Mouse (Mus musculus) cerebellum, adult 9-11 months (tissue): ENCODE results near the gene Nup153.
A peak's percentile ranks its signal among the peaks of the same experiment; 100 is the strongest.

Experiments used
- DNase-seq: peaks from one replicate; pipeline ENCODE4 v3.0.0; 2022

Gene Nup153

DNA sequence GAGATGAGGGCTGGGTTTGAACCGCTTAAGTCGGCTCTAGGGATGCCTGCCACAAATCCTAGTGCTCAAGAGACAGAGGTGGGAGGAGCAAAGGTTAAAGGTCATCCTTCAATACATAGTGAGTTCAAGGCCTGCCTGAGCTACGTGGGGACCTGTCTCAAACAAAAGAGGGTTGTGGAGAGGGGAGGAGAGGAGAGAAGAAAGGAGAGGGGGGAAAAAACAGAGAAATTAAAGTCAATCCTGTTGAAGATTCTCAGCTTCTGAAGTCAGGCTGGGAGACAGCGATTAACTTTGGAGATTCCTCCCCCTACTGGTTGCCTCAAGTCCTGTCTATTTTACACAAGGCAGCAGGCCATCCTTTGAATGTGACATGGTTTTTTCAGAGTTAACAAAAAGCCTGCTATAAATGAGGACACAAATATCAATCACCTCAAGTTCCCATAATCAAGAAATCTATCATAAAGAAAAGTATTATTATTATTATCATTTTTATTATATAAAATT lies 64.2 kb downstream of the Nup153 start:
- no peak for DNase-seq

DNA sequence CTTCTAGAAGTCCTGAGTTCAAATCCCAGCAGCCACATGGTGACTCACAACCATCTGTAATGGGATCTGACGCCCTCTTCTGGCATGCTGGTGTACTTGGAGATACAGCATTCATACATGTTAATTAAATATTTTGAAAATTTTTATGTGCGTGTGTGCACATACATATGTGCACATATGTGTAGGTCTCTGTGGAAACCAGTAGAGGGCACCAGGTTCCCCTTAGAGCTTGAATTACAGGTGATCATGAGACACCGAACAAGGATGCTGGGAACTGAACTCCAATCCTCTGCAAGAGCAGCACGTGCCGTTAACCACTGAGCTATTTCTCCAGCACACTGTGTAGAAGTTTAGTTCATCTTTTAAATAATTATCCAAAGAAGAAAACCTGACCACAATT lies 68.5 kb downstream of the Nup153 start:
- DNase-seq, result no peak

DNA sequence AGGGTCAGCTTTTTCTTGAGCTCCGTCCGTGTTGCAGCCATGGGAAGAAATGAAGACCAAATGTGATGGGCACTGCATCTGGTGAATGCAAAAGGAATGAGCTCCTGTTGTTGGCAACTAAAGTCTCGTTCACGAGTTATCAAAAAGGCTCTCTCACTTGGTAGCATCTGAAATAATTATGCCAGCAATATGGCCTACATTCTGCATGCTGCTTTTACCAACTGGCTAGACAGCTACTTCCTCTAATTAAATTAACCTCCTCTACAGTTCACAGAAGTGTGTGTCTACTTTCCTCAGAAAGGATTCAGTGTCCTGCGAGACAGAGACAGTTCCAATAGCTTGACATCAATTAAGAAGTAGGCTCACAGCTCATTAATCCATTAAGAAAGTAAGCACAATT lies 73.2 kb downstream of the Nup153 start:
- DNase-seq, result no peak

DNA sequence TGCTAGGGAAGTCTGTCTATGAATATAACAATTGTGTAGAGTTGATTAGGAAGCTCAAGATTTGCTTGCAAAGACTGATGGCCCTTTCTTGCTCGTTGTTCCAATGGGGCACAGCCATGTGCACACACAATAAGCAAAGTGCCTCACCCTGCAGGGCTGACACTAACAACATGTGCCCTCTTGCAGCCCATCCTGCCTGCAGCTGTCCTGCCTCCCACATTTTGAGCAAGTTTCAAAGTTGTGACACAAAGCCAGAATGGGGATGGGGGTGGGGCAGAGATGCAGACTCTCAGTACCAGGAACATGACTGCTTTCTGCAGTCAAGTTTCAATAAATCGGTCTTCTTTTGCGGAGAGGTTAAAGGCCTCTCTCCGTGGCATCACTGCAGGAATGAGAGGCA lies 74.1 kb downstream of the Nup153 start:
- no peak for DNase-seq

DNA sequence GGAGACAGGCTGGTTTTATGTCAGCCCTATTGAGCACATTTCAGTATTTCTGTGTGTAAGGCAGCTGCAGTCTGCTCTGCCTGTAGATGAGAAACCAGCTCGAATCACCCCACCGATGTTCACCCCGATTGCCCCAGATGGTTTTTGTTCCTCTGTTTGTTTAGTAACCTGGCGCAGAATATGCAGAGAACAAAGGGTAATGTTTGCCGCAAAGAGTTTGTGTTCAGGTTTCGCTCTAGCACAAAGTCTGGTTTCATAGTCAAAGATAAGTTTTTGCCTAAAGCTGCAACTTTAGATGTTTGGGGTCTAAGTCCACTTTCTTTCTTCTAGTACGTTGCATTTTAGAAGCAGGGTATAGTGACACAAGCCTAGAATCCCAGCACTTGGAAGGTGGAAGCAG lies 75.1 kb downstream of the Nup153 start:
- no peak for DNase-seq

DNA sequence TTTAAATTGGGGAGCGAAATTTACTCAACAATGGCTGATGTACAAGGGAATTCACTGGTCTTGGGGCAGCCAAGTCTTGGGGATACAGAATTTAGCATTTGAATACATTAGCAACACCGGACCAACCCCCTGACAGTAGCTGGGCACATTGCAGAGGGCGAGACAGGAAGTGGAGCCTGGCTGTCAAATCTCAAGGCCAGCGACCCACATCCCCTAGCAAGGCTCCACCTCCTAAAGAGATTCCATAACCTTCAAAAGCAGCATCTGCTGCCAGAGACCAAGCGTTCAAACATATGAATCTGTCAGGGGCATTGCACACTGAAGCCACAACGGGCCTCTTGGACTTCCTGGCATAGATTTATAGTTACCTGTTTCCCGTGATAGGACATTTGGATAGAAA lies 75.9 kb downstream of the Nup153 start:
- DNase-seq, result no peak

DNA sequence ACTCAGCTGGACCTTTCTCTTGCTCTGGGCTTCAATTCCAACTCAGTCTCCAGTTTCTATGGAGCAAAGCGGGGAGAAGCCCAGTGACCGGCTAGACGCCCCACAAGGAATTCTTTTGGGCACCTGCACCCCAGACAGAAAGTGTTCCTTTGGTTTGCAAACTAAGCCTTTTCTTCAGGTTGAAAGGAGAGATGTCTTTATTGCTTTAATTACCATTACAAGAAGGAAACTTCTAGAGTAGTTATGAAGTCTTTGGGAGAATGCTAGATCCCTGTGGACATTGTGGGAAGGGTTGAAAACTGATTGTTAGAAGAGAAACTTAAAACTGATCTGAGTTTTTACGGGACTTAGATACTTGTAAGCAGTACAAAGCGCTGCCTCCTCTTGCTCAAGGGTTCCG lies 82.3 kb downstream of the Nup153 start:
- DNase-seq, result no peak

DNA sequence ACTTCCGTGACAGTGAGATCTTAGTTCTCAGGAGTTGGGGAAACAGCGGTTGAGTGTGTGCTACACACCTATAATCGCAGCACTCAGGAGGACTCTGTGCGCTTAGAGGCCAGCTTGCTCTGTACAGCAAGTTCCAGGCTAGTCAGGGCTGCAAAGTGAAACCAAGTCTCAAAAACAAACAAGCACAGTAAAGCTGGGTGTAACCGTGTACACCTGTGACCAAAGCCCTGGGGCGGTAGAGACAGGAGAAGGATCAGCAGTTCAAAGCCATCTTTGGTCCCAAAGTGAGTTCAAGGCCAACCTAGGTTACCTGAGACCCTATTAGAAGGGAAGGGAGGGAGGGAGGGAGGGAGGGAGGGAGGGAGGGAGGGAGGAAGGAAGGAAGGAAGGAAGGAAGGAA lies 83.6 kb downstream of the Nup153 start:
- DNase-seq, result no peak

DNA sequence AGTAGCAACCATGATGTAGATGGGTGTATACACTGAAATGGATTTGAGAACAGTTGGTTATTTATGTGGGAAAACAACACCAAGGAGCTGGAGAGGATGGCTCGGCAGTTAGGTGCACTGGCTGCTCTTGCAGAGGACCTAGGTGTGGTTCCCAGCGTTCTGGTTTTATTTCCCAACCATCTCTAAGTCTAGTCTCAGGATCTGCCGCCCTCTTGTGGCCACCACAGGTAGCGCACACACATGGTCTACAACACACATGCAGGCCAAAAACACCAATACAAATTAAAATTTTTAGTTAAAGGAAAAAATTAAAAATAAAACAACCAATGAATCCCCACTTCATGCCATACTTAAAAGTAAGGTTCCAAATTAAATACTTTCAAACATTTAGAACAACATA lies 85.4 kb downstream of the Nup153 start:
- DNase-seq, result no peak

DNA sequence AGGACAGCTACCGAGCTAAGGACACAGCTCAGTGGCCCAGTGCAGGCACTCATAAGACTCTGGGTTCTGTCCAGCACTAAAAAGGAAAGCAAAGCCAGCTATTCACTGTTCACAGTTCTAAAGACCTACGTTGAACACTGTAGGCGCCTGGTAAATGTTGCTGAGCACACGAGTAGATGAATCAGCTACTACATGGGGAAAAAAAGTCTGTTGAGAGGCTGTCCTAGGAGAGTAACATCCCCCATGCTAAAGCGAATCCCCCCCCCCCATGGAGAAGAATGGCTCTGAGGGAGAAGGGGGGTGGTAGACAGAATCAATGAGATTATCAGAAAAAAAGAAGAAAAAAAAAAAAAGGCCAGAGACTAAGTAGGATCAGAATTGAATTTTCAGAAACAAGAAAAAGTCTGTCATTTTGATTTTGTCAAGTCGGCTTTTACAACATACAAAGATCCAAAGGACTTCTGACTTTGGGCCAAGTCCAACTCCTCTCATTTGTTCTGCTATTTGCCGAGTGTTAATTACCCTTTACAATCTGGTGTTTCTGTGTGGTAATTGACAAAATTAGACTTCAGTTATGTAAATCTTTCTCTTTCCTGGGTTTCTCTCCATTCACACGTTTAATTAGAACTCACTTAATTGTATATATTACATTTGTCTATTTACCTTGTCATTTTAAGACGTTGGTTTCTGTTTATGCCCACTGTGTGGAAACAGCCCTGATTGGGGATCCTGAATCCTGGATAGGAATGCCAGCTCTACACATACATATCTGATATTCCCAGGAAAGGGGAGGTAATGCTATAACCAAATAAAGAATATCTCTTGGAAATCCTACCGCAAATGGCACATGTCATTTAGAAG lies 86.9 kb downstream of the Nup153 start:
- DNase-seq, result no peak

DNA sequence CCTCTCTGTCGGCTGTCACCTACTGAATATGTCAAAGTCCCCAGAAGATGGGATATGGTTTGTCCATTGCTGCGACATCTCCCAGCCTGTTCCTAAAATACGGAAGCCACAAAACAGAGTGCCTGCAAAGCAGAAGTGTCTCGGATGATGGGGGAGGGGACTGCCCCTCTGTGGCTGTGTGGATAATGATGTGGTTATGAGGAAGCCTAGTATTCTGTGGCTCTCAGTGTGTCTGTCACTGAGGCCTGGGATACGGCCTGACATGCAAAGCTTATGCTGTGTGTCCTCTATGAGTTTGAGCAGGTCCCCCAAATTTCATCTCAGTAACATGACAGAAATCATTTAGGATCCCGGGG lies 93.6 kb downstream of the Nup153 start:
- no peak for DNase-seq

DNA sequence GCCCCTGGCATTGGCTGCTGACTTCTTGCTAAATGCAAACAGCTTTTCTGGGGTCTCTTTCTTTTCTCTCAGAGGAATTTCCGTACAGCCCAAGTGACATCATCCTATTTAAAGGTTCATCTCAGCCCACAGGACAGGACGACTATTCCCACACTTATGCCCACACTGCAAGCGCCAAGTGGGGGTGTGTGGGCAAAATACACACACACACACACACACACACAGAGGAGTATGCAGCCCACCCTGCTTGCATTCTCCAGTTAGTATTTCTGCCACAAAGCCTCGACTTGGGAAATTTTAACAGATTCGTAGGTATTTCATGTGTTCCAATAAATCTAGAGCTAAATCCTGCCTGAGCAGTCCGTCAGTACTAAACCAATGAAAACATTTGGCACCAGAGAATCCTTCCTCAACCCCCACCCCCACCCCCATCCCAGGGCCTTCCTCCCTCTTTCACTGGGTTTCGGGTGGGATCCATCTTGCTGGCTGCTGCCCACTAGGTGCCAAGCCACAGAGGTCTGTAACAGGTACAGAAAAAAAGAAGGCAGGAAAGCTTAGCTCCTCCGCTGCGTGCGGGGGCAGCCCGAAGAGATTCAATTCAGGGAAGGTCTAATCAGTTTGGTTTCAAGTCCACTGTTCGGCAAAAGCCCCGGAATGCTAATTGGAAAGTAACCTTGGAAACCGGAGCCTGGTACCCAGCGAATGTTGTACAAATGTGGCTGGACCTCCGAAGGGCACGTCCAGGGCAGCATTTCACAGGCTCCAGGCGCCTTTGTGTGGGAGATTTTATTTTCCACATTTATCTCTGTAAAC lies 94.2 kb downstream of the Nup153 start:
- peak; percentile 23 for DNase-seq

DNA sequence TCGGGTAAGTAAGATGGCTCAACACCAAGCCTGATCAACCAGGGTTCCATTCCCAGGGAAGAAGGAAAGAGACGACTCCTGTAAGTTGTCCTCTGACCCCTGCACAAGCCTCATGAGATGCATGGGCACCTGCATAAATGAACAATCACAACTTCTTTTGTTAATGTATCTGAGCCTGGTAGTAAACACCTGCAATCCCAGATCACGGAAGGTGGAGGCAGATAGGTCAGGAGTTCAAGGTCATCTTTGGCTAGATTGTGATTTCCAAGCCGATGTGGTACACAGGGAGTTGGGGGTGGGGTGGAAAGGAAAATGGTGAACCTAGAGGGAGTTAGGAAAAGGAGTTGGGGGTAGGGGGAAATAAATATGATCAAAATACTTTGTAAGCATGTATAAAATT lies 94.9 kb downstream of the Nup153 start:
- DNase-seq, result no peak
